ENCODE assay signal across 9 mouse cellular contexts in genomic region chr1:127425021-127425532, GRCm38 (mm10).
DNase-seq lines count a peak whose midpoint lies in the region; ATAC-seq and TF ChIP-seq lines count a peak whose summit lies in the region.
"Had no signal": no experiment of that assay in that cellular context is flagged by ENCODE, and none has a peak within 500 bp of the region (broad histone marks: within the 10 kb centered on the region; RNA-seq: fewer than 3 reads in every experiment).

No protein-coding gene starts in this region.

- no peaks in the 10 kb centered on the region for H3K9me3 ChIP-seq in heart, embryonic 10.5 days
- H3K9me3 ChIP-seq in embryonic facial prominence, embryonic 13.5 days, result no peaks in the 10 kb centered on the region
- no peaks in the 10 kb centered on the region for H3K9me3 ChIP-seq in intestine, postnatal 0 days (ENCODE audit: control insufficient read depth)
- no peaks in the 10 kb centered on the region for H3K9me3 ChIP-seq in midbrain, embryonic 12.5 days

- peak; percentile 96 for DNase-seq in heart, adult 11 months
- no peak for DNase-seq in heart, embryonic 10.5 days (ENCODE audit: low spot score)
- DNase-seq in 416B (ENCODE audit: low read depth), result peak; percentile 89
- no peak for DNase-seq in embryo, embryonic 10.5 days (ENCODE audit: low spot score)
- no peak for DNase-seq in thymus, postnatal 25 days

- H3K9ac ChIP-seq in embryonic facial prominence, embryonic 13.5 days, result no peak overlapping the region
- H3K9ac ChIP-seq in intestine, postnatal 0 days (ENCODE audit: low read depth, low read length), result no peak overlapping the region
- no peak overlapping the region for H3K9ac ChIP-seq in midbrain, embryonic 12.5 days (replicated peaks)

- H3K27me3 ChIP-seq in heart, embryonic 10.5 days (ENCODE audit: insufficient read depth, poor library complexity, severe bottlenecking), result no peaks in the 10 kb centered on the region
- H3K27me3 ChIP-seq in embryonic facial prominence, embryonic 13.5 days, result no peaks in the 10 kb centered on the region
- no peaks in the 10 kb centered on the region for H3K27me3 ChIP-seq in intestine, postnatal 0 days (replicated peaks; ENCODE audit: control insufficient read depth, insufficient read depth, low read length)
- H3K27me3 ChIP-seq in midbrain, embryonic 12.5 days, result no peaks in the 10 kb centered on the region

- no peak overlapping the region for H3K27ac ChIP-seq in heart, embryonic 10.5 days
- H3K27ac ChIP-seq in embryonic facial prominence, embryonic 13.5 days, result peak overlapping the region; percentile 69
- H3K27ac ChIP-seq in intestine, postnatal 0 days (ENCODE audit: low read depth, low read length), result no peak overlapping the region
- no peak overlapping the region for H3K27ac ChIP-seq in midbrain, embryonic 12.5 days (replicated peaks)

- ATAC-seq in embryonic facial prominence, embryonic 13.5 days (ENCODE audit: insufficient number of reproducible peaks, insufficient read depth, low FRiP score, low TSS enrichment, low read depth), result 0 out of 2 replicates have a peak, but pooled peaks have one; percentile 57
- peak; percentile 86 for ATAC-seq in intestine, postnatal 0 days
- peak; percentile 64; the same call in 1 of the 2 replicates for ATAC-seq in midbrain, embryonic 12.5 days (ENCODE audit: low FRiP score, low read depth)

- TF ChIP-seq CTCF in intestine, postnatal 0 days (IDR thresholded peaks at IDR 0.05; ENCODE audit: low read depth), result no peak

- no peaks in the 10 kb centered on the region for H3K36me3 ChIP-seq in heart, embryonic 10.5 days
- H3K36me3 ChIP-seq in embryonic facial prominence, embryonic 13.5 days, result no peaks in the 10 kb centered on the region
- H3K36me3 ChIP-seq in intestine, postnatal 0 days (ENCODE audit: control insufficient read depth, insufficient read depth), result peaks cover 4% of the 10 kb centered on the region; the same call in 1 of the 2 replicates
- H3K36me3 ChIP-seq in midbrain, embryonic 12.5 days, result no peaks in the 10 kb centered on the region
- H3K36me3 ChIP-seq: G1E had no signal

- no peak overlapping the region for H3K4me3 ChIP-seq in heart, embryonic 10.5 days
- H3K4me3 ChIP-seq in embryonic facial prominence, embryonic 13.5 days, result no peak overlapping the region
- no peak overlapping the region for H3K4me3 ChIP-seq in intestine, postnatal 0 days (ENCODE audit: low read depth, low read length)
- H3K4me3 ChIP-seq in midbrain, embryonic 12.5 days, result no peak overlapping the region

- H3K4me2 ChIP-seq in embryonic facial prominence, embryonic 13.5 days, result no peak overlapping the region
- H3K4me2 ChIP-seq in intestine, postnatal 0 days (replicated peaks; ENCODE audit: low read depth), result no peak overlapping the region
- H3K4me2 ChIP-seq in midbrain, embryonic 12.5 days (replicated peaks), result no peak overlapping the region

- peaks cover 8% of the 10 kb centered on the region for H3K4me1 ChIP-seq in heart, embryonic 10.5 days
- H3K4me1 ChIP-seq in embryonic facial prominence, embryonic 13.5 days, result peaks cover 34% of the 10 kb centered on the region
- H3K4me1 ChIP-seq in intestine, postnatal 0 days (replicated peaks; ENCODE audit: control insufficient read depth, insufficient read depth, low read length), result no peaks in the 10 kb centered on the region
- peaks cover 27% of the 10 kb centered on the region for H3K4me1 ChIP-seq in midbrain, embryonic 12.5 days

- WGBS in heart, embryonic 10.5 days, result 44% methylated on average over 6 of the region's 6 CpGs
- WGBS in embryonic facial prominence, embryonic 13.5 days, result 34% methylated on average over 6 of the region's 6 CpGs
- 37% methylated on average over 6 of the region's 6 CpGs for WGBS in intestine, postnatal 0 days
- 52% methylated on average over 6 of the region's 6 CpGs for WGBS in midbrain, embryonic 12.5 days

Comparison
In these comparisons a context has a peak if more than half of its experiments do, and no peak if none do; other contexts are left out.
1. DNase-seq: peak in heart, adult 11 months (single experiment) and 416B (single experiment); none in heart, embryonic 10.5 days (single experiment), embryo, embryonic 10.5 days (single experiment) and thymus, postnatal 25 days (single experiment).
2. Peak in every context shown above with its lines, with median percentiles within 50 percentile points of each other: ATAC-seq.